Mouse (Mus musculus) kidney, adult 2 months (tissue): ENCODE results near the gene Smug1.

Experiments
- CTCF ChIP-seq: fragments of 200-500 bp; conservative IDR thresholded peaks from 2 replicates; pipeline ENCODE4 v1.5.1; 2011; ENCODE audit warnings: low read depth, mild to moderate bottlenecking, control low read depth, low read length, moderate library complexity, mixed read lengths; ENCODE audit not compliant: insufficient read depth, insufficient read length
- POLR2A ChIP-seq: fragments of 200-500 bp; IDR thresholded peaks from one replicate; pipeline ENCODE4 v1.6.1; 2011; ENCODE audit warnings: low read depth, low read length, control low read depth

DNA sequence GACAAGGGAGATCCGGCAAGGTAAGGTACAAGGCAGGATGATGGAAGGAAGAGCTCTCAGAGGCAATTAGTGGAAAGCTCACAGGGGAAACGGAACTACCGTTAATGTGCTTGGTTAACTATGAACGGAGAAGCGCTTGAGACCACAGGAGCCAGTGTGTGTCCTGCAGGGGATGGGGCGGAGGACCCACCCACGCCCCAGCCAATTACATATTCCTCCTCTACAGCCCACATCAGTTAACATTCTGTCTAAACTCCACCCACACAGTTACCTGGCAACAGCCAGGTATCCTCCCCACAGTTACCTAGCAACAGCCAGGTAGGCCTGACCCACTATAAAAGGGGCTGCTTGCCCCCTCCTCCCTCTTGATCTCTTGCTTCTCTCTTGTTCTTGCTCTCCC lies 10.0 kb downstream of the Smug1 start:
- TF ChIP-seq CTCF: no peak
- TF ChIP-seq POLR2A: no peak
